Mouse (Mus musculus) hindbrain, embryonic 16.5 days (tissue): ENCODE results near the gene Ms4a14. TPM values are rescaled to one million over a fixed set of nuclear protein-coding genes. Genes with fewer than 3 reads are reported as not detected.
"Not testable (repeated sequence)": the region's sequence is repeated elsewhere in the genome, so short reads cannot be mapped to it uniquely, and the experiment has no call there.

Experiments used
- ATAC-seq: fragments of 200-750 bp; cut with Nextera tagmentation; 2 replicates; pipeline ENCODE4 v1.8.0; 2017; ENCODE audit warnings: moderate TSS enrichment, moderate library complexity
- H3K27ac ChIP-seq: fragments of 300-500 bp; sonication (generic); 2 replicates; pipeline ENCODE4 v1.5.1; 2014; ENCODE audit warnings: low read depth, mild to moderate bottlenecking, control low read depth, low read length, moderate library complexity
- H3K27me3 ChIP-seq: fragments of 300-500 bp; sonication (generic); replicated peaks from 2 replicates; pipeline ENCODE4 v1.6.1; 2014; ENCODE audit warnings: low read length; ENCODE audit not compliant: control insufficient read depth, insufficient read depth
- H3K36me3 ChIP-seq: fragments of 300-500 bp; sonication (generic); 2 replicates; pipeline ENCODE4 v1.6.1; 2014; ENCODE audit warnings: mild to moderate bottlenecking, low read length, moderate library complexity, mixed read lengths; ENCODE audit not compliant: control insufficient read depth, insufficient read depth
- H3K4me1 ChIP-seq: fragments of 300-500 bp; sonication (generic); 2 replicates; pipeline ENCODE4 v1.6.1; 2014; ENCODE audit warnings: low read depth, low read length; ENCODE audit not compliant: control insufficient read depth, insufficient read depth
- H3K4me2 ChIP-seq: fragments of 300-500 bp; sonication (generic); 2 replicates; pipeline ENCODE4 v1.6.1; 2014; ENCODE audit warnings: mild to moderate bottlenecking, low read length, control low read depth, moderate library complexity
- H3K4me3 ChIP-seq: fragments of 300-500 bp; sonication (generic); 2 replicates; pipeline ENCODE4 v1.5.1; 2014; ENCODE audit warnings: mild to moderate bottlenecking, low read length, control low read depth, moderate library complexity
- H3K9ac ChIP-seq: fragments of 300-500 bp; sonication (generic); 2 replicates; pipeline ENCODE4 v1.6.1; 2014; ENCODE audit warnings: low read depth, mild to moderate bottlenecking, control low read depth, low read length, moderate library complexity
- H3K9me3 ChIP-seq: fragments of 300-500 bp; sonication (generic); 2 replicates; pipeline ENCODE4 v1.6.1; 2014; ENCODE audit warnings: mild to moderate bottlenecking, low read length, moderate library complexity; ENCODE audit not compliant: control insufficient read depth
- WGBS: fragments of 180-500 bp; shearing (Covaris S2); extraction: QIAGEN DNeasy Blood & Tissue Kit; methylation state at CpG from one replicate; pipeline ENCODE4 v1.1.7; 2014; 5-methylcytosine and 5-hydroxymethylcytosine counted together
- polyA plus RNA-seq: library from polyadenylated mRNA; unstranded; fragments of >200 nt; fragmentation: Nextera tagmentation; extraction: Ambion mirVana; gene quantifications from 2 replicates; pipeline ENCODE4 v1.2.1, GENCODE M21; 2015

Ms4a14 gene
- polyA plus RNA-seq, 1 experiment from 2014 or later: not detected

DNA sequence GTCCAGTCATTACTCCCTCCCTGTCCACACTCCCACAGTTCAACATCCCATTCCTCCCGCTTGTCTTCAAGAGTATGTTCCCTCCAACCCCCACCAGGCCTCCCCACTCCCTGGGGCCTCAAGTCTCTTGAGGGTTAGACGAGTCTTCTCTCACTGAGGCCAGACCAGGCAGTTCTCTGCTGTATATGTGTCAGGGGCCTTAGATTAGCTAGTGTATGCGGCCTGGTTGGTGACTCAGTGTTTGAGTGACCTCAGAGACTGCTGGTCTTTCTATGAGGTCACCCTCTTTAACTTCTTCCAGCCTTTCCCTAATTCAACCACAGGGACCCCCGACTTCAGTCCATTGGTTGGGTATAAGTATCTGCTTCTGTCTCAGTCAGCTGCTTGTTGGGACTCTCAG lies 47.3 kb downstream of the Ms4a14 start:
- no peaks in the 10 kb centered on the region for H3K9me3 ChIP-seq
- no peaks in the 10 kb centered on the region for H3K27me3 ChIP-seq
- H3K4me1 ChIP-seq: no peaks in the 10 kb centered on the region
- no peak overlapping the region for H3K4me2 ChIP-seq
- no peak overlapping the region for H3K27ac ChIP-seq
- 88% methylated on average over 4 of the region's 4 CpGs for WGBS
- ATAC-seq: no peak
- H3K4me3 ChIP-seq: no peak overlapping the region
- H3K36me3 ChIP-seq: no peaks in the 10 kb centered on the region
- no peak overlapping the region for H3K9ac ChIP-seq

GRCm38 (mm10) chr19:11266052-11266845 lies 48.0 kb downstream of the Ms4a14 start, which contains the start of gene Ms4a1:
TSS of gene Ms4a1 (minus strand) at chr19:11266241.
- Histone ChIP-seq H3K27me3 (no peaks in the 10 kb centered on the region), H3K36me3 (no peaks in the 10 kb centered on the region), H3K27ac (no peak within 1 kb of the TSS), H3K4me1 (no peaks in the 10 kb centered on the region), H3K9me3 (no peaks in the 10 kb centered on the region), H3K9ac (no peak within 1 kb of the TSS), H3K4me2 (no peak within 1 kb of the TSS), H3K4me3 (no peak within 1 kb of the TSS)
- no peak for ATAC-seq
- 85% methylated on average over 8 of the region's 8 CpGs for WGBS

DNA sequence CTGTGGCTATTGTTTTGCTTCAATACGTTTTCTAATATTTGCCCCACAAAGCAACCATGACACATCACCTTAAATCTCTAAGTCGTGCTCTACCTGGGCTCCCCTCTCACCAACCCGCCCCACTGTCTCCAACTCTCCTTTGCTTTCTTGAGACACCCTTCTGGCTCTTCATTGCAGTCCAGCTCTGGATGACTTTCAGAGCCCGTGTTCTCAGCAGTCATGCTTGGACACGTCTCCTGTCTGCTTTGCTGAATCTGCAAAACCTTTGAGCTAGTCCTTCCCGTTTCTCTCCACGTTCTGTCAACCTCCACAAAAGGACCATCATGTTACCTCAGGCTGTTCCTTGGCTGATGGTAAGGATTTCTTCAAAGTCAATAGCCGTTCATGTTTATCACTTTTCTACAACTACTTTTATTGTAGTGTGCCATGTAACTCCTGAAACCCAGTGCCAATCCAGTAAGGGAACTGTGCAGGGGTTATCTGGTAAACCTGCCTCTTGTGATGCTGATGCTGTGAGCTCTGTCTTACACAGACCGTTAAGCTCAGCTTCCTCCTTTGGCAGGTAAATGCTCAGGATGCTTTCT lies 49.6 kb downstream of the Ms4a14 start:
- H3K27me3 ChIP-seq: no peaks in the 10 kb centered on the region
- no peak overlapping the region for H3K9ac ChIP-seq
- no peak for ATAC-seq
- no peaks in the 10 kb centered on the region for H3K36me3 ChIP-seq
- no peak overlapping the region for H3K27ac ChIP-seq
- H3K4me3 ChIP-seq: no peak overlapping the region
- H3K4me1 ChIP-seq: no peaks in the 10 kb centered on the region
- no peaks in the 10 kb centered on the region for H3K9me3 ChIP-seq
- no peak overlapping the region for H3K4me2 ChIP-seq
- WGBS: 89% methylated on average over 9 of the region's 9 CpGs

DNA sequence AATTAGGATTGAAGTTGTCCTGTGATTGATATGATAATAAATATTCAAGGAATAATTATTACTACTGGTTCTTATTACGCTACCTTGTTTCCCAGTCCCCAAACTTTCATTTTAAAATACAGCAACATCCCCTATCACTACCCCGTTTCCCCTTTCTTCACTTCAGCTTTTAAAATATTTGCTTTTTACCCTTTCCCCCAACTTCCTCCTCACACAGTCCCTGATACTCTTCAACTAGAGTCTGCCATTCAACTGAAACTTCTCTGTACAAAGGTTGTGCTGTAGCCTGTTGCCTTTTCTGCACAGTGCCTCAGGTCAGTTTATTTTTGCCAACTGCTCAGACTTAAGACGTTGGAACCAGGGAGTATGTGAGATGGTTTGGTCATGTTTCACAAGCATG lies 50.7 kb downstream of the Ms4a14 start:
- Histone ChIP-seq H3K27me3 (no peaks in the 10 kb centered on the region), H3K9me3 (no peaks in the 10 kb centered on the region), H3K9ac (no peak overlapping the region), H3K36me3 (no peaks in the 10 kb centered on the region), H3K27ac (no peak overlapping the region), H3K4me3 (no peak overlapping the region), H3K4me2 (no peak overlapping the region), H3K4me1 (no peaks in the 10 kb centered on the region)
- ATAC-seq: no peak
- WGBS: 91% methylated on average over 3 of the region's 3 CpGs

DNA sequence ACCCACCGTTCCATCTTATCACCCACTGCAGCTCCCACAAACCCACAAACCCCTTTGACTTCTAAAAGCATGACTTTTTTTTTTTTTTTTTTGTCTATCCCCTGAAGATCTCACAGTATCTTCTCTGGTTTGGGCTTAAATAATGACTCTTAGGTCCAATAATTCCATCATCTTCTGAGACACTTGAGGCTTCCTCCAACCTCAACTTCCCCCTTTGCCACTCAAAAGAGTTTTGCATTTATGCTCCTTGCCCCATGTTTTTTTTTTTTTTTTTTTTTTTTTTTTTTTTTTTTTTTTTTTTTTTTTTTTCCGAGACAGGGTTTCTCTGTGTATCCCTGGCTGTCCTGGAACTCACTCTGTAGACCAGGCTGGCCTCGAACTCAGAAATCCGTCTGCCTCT lies 51.3 kb downstream of the Ms4a14 start:
- not testable (repeated sequence) for H3K4me3 ChIP-seq, H3K4me1 ChIP-seq, H3K9ac ChIP-seq, H3K36me3 ChIP-seq, H3K27me3 ChIP-seq, H3K9me3 ChIP-seq, H3K27ac ChIP-seq, H3K4me2 ChIP-seq, ATAC-seq
- 71% methylated on average over 4 of the region's 4 CpGs for WGBS

GRCm38 (mm10) chr19:11261522-11261921 lies 52.7 kb downstream of the Ms4a14 start:
- Histone ChIP-seq H3K4me3 (no peak overlapping the region), H3K27ac (no peak overlapping the region), H3K4me1 (no peaks in the 10 kb centered on the region), H3K4me2 (no peak overlapping the region), H3K9me3 (no peaks in the 10 kb centered on the region), H3K36me3 (no peaks in the 10 kb centered on the region), H3K9ac (no peak overlapping the region), H3K27me3 (no peaks in the 10 kb centered on the region)
- WGBS: 92% methylated on average over 2 of the region's 2 CpGs
- no peak for ATAC-seq

Other genes with a start within 250 kb of the Ms4a14 start
- gene Ms4a8a, start 233.4 kb downstream of the Ms4a14 start, polyA plus RNA-seq: not detected in 2 replicates
- gene 1700017D01Rik, start 183.6 kb downstream of the Ms4a14 start, polyA plus RNA-seq: not detected in 2 replicates
- not detected in 2 replicates for gene 1700025F22Rik, start 149.1 kb downstream of the Ms4a14 start, polyA plus RNA-seq
- not detected in 2 replicates for gene Ms4a13, start 117.7 kb downstream of the Ms4a14 start, polyA plus RNA-seq
- gene Ms4a12, start 82.0 kb downstream of the Ms4a14 start, polyA plus RNA-seq: not detected in 2 replicates
- not detected in 2 replicates for gene Ms4a1, start 48.2 kb downstream of the Ms4a14 start, polyA plus RNA-seq
- not detected in 2 replicates for gene Ms4a5, start 30.6 kb downstream of the Ms4a14 start, polyA plus RNA-seq
- 2.2 and 4.3 TPM in 2 replicates for gene Ms4a7, start 21.7 kb upstream of the Ms4a14 start, polyA plus RNA-seq
- gene Ms4a4a, start 61.1 kb upstream of the Ms4a14 start, polyA plus RNA-seq: 2.1 and 2.5 TPM in 2 replicates
- gene Ms4a4c, start 90.3 kb upstream of the Ms4a14 start, polyA plus RNA-seq: 0.53 TPM in 1 of 2 replicates, not detected in the other
- not detected in 2 replicates for gene Ms4a4b, start 129.1 kb upstream of the Ms4a14 start, polyA plus RNA-seq
- gene Ms4a6c, start 154.9 kb upstream of the Ms4a14 start, polyA plus RNA-seq: 2.2 and 2.5 TPM in 2 replicates
- not detected in 2 replicates for gene Gm8369, start 171.5 kb upstream of the Ms4a14 start, polyA plus RNA-seq
- gene Ms4a6b, start 202.1 kb upstream of the Ms4a14 start, polyA plus RNA-seq: 2.2 and 3.1 TPM in 2 replicates
- gene Ms4a4d, start 222.3 kb upstream of the Ms4a14 start, polyA plus RNA-seq: not detected in 2 replicates